Mouse (Mus musculus) limb, embryonic 14.5 days (tissue): ENCODE data around the gene Gse1. TPM values are rescaled to one million over a fixed set of nuclear protein-coding genes. Genes with fewer than 3 reads are reported as not detected.

Experiments
- ATAC-seq: fragments of 200-750 bp; cut with Nextera tagmentation; 2 replicates; pipeline ENCODE4 v1.8.0; 2017; ENCODE audit warnings: low read depth, moderate number of reproducible peaks, moderate TSS enrichment; ENCODE audit not compliant: low FRiP score
- DNase-seq: peaks from one replicate; pipeline ENCODE4 v3.0.0-alpha.2; 2015; ENCODE audit warnings: low spot score
- H3K27ac ChIP-seq: fragments of 300-500 bp; sonication (generic); replicated peaks from 2 replicates; pipeline ENCODE4 v1.5.1; 2014; ENCODE audit warnings: low read depth, mild to moderate bottlenecking, low read length, moderate library complexity, mixed read lengths
- H3K27me3 ChIP-seq: fragments of 300-500 bp; sonication (generic); 2 replicates; pipeline ENCODE4 v1.6.1; 2014; ENCODE audit warnings: low read length, mixed read lengths; ENCODE audit not compliant: control insufficient read depth, insufficient read depth
- H3K36me3 ChIP-seq: fragments of 300-500 bp; sonication (generic); 2 replicates; pipeline ENCODE4 v1.6.1; 2014; ENCODE audit warnings: mild to moderate bottlenecking, low read length, moderate library complexity, mixed read lengths; ENCODE audit not compliant: control insufficient read depth, insufficient read depth
- H3K4me1 ChIP-seq: fragments of 300-500 bp; sonication (generic); 2 replicates; pipeline ENCODE4 v1.6.1; 2014; ENCODE audit warnings: antibody characterized with exemption, low read length, mixed read lengths; ENCODE audit not compliant: control insufficient read depth, insufficient read depth
- H3K4me2 ChIP-seq: fragments of 300-500 bp; sonication (generic); replicated peaks from 2 replicates; pipeline ENCODE4 v1.6.1; 2014; ENCODE audit warnings: low read depth, mild to moderate bottlenecking, low read length, moderate library complexity; ENCODE audit not compliant: severe bottlenecking
- H3K4me3 ChIP-seq: fragments of 300-500 bp; sonication (generic); replicated peaks from 2 replicates; pipeline ENCODE4 v1.5.1; 2014; ENCODE audit warnings: low read length
- H3K9ac ChIP-seq: fragments of 300-500 bp; sonication (generic); 2 replicates; pipeline ENCODE4 v1.6.1; 2014; ENCODE audit warnings: mild to moderate bottlenecking, low read depth, low read length, moderate library complexity; ENCODE audit not compliant: severe bottlenecking
- H3K9me3 ChIP-seq: fragments of 300-500 bp; sonication (generic); 2 replicates; pipeline ENCODE4 v1.6.1; 2016; ENCODE audit warnings: low read length; ENCODE audit not compliant: control insufficient read depth
- POLR2A ChIP-seq: fragments of 200-500 bp; IDR thresholded peaks from 2 replicates; pipeline ENCODE4 v1.8.0; 2012; ENCODE audit warnings: inconsistent platforms, mild to moderate bottlenecking, moderate library complexity, borderline replicate concordance; ENCODE audit not compliant: insufficient read depth, insufficient read length; ENCODE audit errors: extremely low read depth
- WGBS: fragments of 180-500 bp; shearing (Covaris S2); extraction: QIAGEN DNeasy Blood & Tissue Kit; methylation state at CpG from one replicate; pipeline ENCODE4 v1.1.7; 2014; 5-methylcytosine and 5-hydroxymethylcytosine counted together
- polyA plus RNA-seq, 2 experiments: library from polyadenylated mRNA; depleted of rRNA in 1 of 2; stranded (reverse) in 1 of 2; unstranded in 1 of 2; fragments of >200 nt; fragmentation: Nextera tagmentation in 1 of 2; extraction: Ambion mirVana in 1 of 2; gene quantifications; 2 replicates each; pipeline versions ENCODE4 v1.2.1 to v1.2.3; 2012 to 2014

The Gse1 gene
- polyA plus RNA-seq, 2 experiments, result 10.3 to 32.6 TPM

GRCm38 (mm10) chr8:120310063-120310462 lies 81.8 kb downstream of the Gse1 start:
- no peak for ATAC-seq
- WGBS, result 82% methylated on average over 5 of the region's 5 CpGs
- no peak overlapping the region for H3K4me3 ChIP-seq

GRCm38 (mm10) chr8:120312452-120312851 lies 84.2 kb downstream of the Gse1 start:
- ATAC-seq, result no peak
- WGBS, result 89% methylated on average over 4 of the region's 4 CpGs
- no peak for TF ChIP-seq POLR2A

More at GRCm38 (mm10) chr8:120310063-120310462, 81.8 kb downstream of the Gse1 start:
- no peaks in the 10 kb centered on the region for H3K36me3 ChIP-seq
- H3K27me3 ChIP-seq, result no peaks in the 10 kb centered on the region
- no peak overlapping the region for H3K27ac ChIP-seq
- no peak overlapping the region for H3K4me2 ChIP-seq
- no peak overlapping the region for H3K9ac ChIP-seq
- no peak for DNase-seq
- H3K9me3 ChIP-seq, result no peaks in the 10 kb centered on the region
- TF ChIP-seq POLR2A, result no peak
- peaks cover 29% of the 10 kb centered on the region for H3K4me1 ChIP-seq

GRCm38 (mm10) chr8:120313674-120314073 lies 85.4 kb downstream of the Gse1 start:
- no peak overlapping the region for H3K4me2 ChIP-seq
- no peaks in the 10 kb centered on the region for H3K27me3 ChIP-seq
- no peak for TF ChIP-seq POLR2A
- no peak overlapping the region for H3K4me3 ChIP-seq
- no peak overlapping the region for H3K9ac ChIP-seq
- ATAC-seq (no peak), DNase-seq (no peak)
- no peaks in the 10 kb centered on the region for H3K9me3 ChIP-seq
- no peaks in the 10 kb centered on the region for H3K36me3 ChIP-seq
- H3K27ac ChIP-seq, result no peak overlapping the region
- peaks cover 31% of the 10 kb centered on the region for H3K4me1 ChIP-seq
- WGBS, result 83% methylated on average over 3 of the region's 3 CpGs

More at GRCm38 (mm10) chr8:120312452-120312851, 84.2 kb downstream of the Gse1 start:
- no peaks in the 10 kb centered on the region for H3K36me3 ChIP-seq
- peaks cover 31% of the 10 kb centered on the region for H3K4me1 ChIP-seq
- no peak for DNase-seq
- no peak overlapping the region for H3K27ac ChIP-seq
- no peak overlapping the region for H3K4me3 ChIP-seq
- H3K9me3 ChIP-seq, result no peaks in the 10 kb centered on the region
- no peaks in the 10 kb centered on the region for H3K27me3 ChIP-seq
- H3K4me2 ChIP-seq, result no peak overlapping the region
- no peak overlapping the region for H3K9ac ChIP-seq

GRCm38 (mm10) chr8:120314932-120315331 lies 86.7 kb downstream of the Gse1 start:
- no peak overlapping the region for H3K4me3 ChIP-seq
- no peak for DNase-seq
- no peak overlapping the region for H3K9ac ChIP-seq
- TF ChIP-seq POLR2A, result no peak
- no peaks in the 10 kb centered on the region for H3K36me3 ChIP-seq
- WGBS, result 81% methylated on average over 5 of the region's 5 CpGs
- no peak overlapping the region for H3K27ac ChIP-seq
- no peaks in the 10 kb centered on the region for H3K27me3 ChIP-seq
- ATAC-seq, result no peak
- H3K9me3 ChIP-seq, result no peaks in the 10 kb centered on the region
- H3K4me2 ChIP-seq, result no peak overlapping the region
- H3K4me1 ChIP-seq, result peaks cover 22% of the 10 kb centered on the region

- H3K4me2 ChIP-seq, result no peak overlapping the region
- no peak overlapping the region for H3K27ac ChIP-seq
- no peak overlapping the region for H3K4me3 ChIP-seq
- no peak overlapping the region for H3K9ac ChIP-seq
- H3K9me3 ChIP-seq, result no peaks in the 10 kb centered on the region
- DNase-seq (no peak), ATAC-seq (no peak)
- peaks cover 22% of the 10 kb centered on the region for H3K4me1 ChIP-seq
- H3K27me3 ChIP-seq, result no peaks in the 10 kb centered on the region
- no peaks in the 10 kb centered on the region for H3K36me3 ChIP-seq
- TF ChIP-seq POLR2A, result no peak
- 84% methylated on average over 4 of the region's 4 CpGs for WGBS
These were observed 87.4 kb downstream of the Gse1 start for GRCm38 (mm10) chr8:120315644-120316043.

GRCm38 (mm10) chr8:120316707-120317106 lies 88.5 kb downstream of the Gse1 start:
- Histone ChIP-seq H3K36me3 (no peaks in the 10 kb centered on the region), H3K9ac (no peak overlapping the region), H3K4me3 (no peak overlapping the region), H3K27me3 (no peaks in the 10 kb centered on the region), H3K4me1 (peaks cover 22% of the 10 kb centered on the region), H3K4me2 (no peak overlapping the region), H3K27ac (no peak overlapping the region), H3K9me3 (no peaks in the 10 kb centered on the region)
- WGBS, result 77% methylated on average over 7 of the region's 7 CpGs
- TF ChIP-seq POLR2A, result no peak
- ATAC-seq (no peak), DNase-seq (no peak)
